Mouse (Mus musculus): ENCODE measurements around the gene Ablim1. TPM values are rescaled to one million over a fixed set of nuclear protein-coding genes. Genes with fewer than 3 reads are reported as not detected.

Gene Ablim1
- total and polyA plus RNA-seq, 2 experiments from 2014 or later = 47.8 to 76.9 TPM

- DNase-seq (no peak), ATAC-seq (no peak)
- Histone ChIP-seq H3K27me3 (ENCODE audit: insufficient read depth, low read length) (no peaks in the 10 kb centered on the region), H3K4me2 (ENCODE audit: low read depth) (no peak overlapping the region), H3K36me3 (ENCODE audit: insufficient read depth) (no peaks in the 10 kb centered on the region), H3K27ac (ENCODE audit: low read depth, low read length) (no peak overlapping the region), H3K4me3 (ENCODE audit: low read depth, low read length) (no peak overlapping the region), H3K9me3 (ENCODE audit: low read length) (no peaks in the 10 kb centered on the region), H3K4me1 (ENCODE audit: insufficient read depth) (no peaks in the 10 kb centered on the region), H3K9ac (no peak overlapping the region)
- 66% methylated on average over 9 of the region's 9 CpGs for WGBS
- TF ChIP-seq CTCF (IDR thresholded peaks at IDR 0.05; ENCODE audit: low read depth) = no peak
These were observed 19.2 kb downstream of the Ablim1 start for GRCm38 (mm10) chr19:57295521-57295920.

GRCm38 (mm10) chr19:57294356-57294755, 20.4 kb downstream of the Ablim1 start:
- Histone ChIP-seq H3K4me1 (ENCODE audit: insufficient read depth) (no peaks in the 10 kb centered on the region), H3K4me2 (ENCODE audit: low read depth) (no peak overlapping the region), H3K36me3 (ENCODE audit: insufficient read depth) (no peaks in the 10 kb centered on the region), H3K4me3 (ENCODE audit: low read depth, low read length) (no peak overlapping the region), H3K27ac (ENCODE audit: low read depth, low read length) (no peak overlapping the region), H3K9me3 (ENCODE audit: low read length) (no peaks in the 10 kb centered on the region), H3K9ac (no peak overlapping the region), H3K27me3 (ENCODE audit: insufficient read depth, low read length) (no peaks in the 10 kb centered on the region)
- 79% methylated on average over 4 of the region's 4 CpGs for WGBS
- TF ChIP-seq CTCF (IDR thresholded peaks at IDR 0.05; ENCODE audit: low read depth) = no peak
- ATAC-seq (no peak), DNase-seq (no peak)

GRCm38 (mm10) chr19:57293737-57294136, 21.0 kb downstream of the Ablim1 start:
- no peaks in the 10 kb centered on the region for H3K4me1 ChIP-seq (ENCODE audit: insufficient read depth)
- TF ChIP-seq CTCF (IDR thresholded peaks at IDR 0.05; ENCODE audit: low read depth) = no peak
- no peaks in the 10 kb centered on the region for H3K9me3 ChIP-seq (ENCODE audit: low read length)
- no peak for ATAC-seq
- no peak for DNase-seq
- H3K4me3 ChIP-seq (ENCODE audit: low read depth, low read length) = no peak overlapping the region
- WGBS = 40% methylated on average over 7 of the region's 7 CpGs
- H3K4me2 ChIP-seq (ENCODE audit: low read depth) = no peak overlapping the region
- H3K27me3 ChIP-seq (ENCODE audit: insufficient read depth, low read length) = no peaks in the 10 kb centered on the region
- H3K36me3 ChIP-seq (ENCODE audit: insufficient read depth) = no peaks in the 10 kb centered on the region
- H3K27ac ChIP-seq (ENCODE audit: low read depth, low read length) = no peak overlapping the region
- H3K9ac ChIP-seq = no peak overlapping the region

DNA sequence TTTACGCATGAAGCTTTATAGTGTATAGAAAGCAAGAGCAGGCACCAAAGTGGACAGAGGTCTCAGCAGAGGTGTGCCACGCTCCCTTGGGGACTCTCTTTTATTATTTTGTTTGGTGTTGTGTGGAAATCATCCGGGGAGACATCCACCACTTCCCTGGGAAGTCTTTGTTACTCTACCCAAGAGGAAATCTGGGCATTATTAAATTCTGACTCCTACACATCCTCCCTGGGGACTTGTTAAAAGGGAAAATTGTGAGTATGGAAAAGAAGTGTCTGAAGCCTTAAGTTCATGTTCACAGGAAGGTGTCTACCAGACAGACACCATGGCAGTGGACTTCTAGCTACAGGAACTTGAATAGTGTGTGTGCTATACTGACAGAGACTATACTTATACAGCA, 31.4 kb downstream of the Ablim1 start:
- WGBS = 50% methylated on average over 3 of the region's 3 CpGs
- ATAC-seq = no peak
- H3K27me3 ChIP-seq (ENCODE audit: insufficient read depth, low read length) = no peaks in the 10 kb centered on the region
- no peak for DNase-seq
- H3K36me3 ChIP-seq (ENCODE audit: insufficient read depth) = no peaks in the 10 kb centered on the region
- no peaks in the 10 kb centered on the region for H3K9me3 ChIP-seq (ENCODE audit: low read length)
- no peak overlapping the region for H3K9ac ChIP-seq
- H3K4me3 ChIP-seq (ENCODE audit: low read depth, low read length) = no peak overlapping the region
- TF ChIP-seq CTCF (IDR thresholded peaks at IDR 0.05; ENCODE audit: low read depth) = no peak
- no peaks in the 10 kb centered on the region for H3K4me1 ChIP-seq (ENCODE audit: insufficient read depth)
- H3K4me2 ChIP-seq (ENCODE audit: low read depth) = no peak overlapping the region
- no peak overlapping the region for H3K27ac ChIP-seq (ENCODE audit: low read depth, low read length)

GRCm38 (mm10) chr19:57282642-57283041, 32.1 kb downstream of the Ablim1 start:
- H3K27me3 ChIP-seq (ENCODE audit: insufficient read depth, low read length) = no peaks in the 10 kb centered on the region
- no peaks in the 10 kb centered on the region for H3K9me3 ChIP-seq (ENCODE audit: low read length)
- H3K36me3 ChIP-seq (ENCODE audit: insufficient read depth) = no peaks in the 10 kb centered on the region
- H3K27ac ChIP-seq (ENCODE audit: low read depth, low read length) = no peak overlapping the region
- no peak overlapping the region for H3K9ac ChIP-seq
- no peak for TF ChIP-seq CTCF (IDR thresholded peaks at IDR 0.05; ENCODE audit: low read depth)
- no peak overlapping the region for H3K4me2 ChIP-seq (ENCODE audit: low read depth)
- WGBS = 15% methylated on average over 5 of the region's 5 CpGs
- no peak for ATAC-seq
- peak; percentile 68 for DNase-seq
- no peaks in the 10 kb centered on the region for H3K4me1 ChIP-seq (ENCODE audit: insufficient read depth)
- H3K4me3 ChIP-seq (ENCODE audit: low read depth, low read length) = no peak overlapping the region

- Histone ChIP-seq H3K9ac (no peak overlapping the region), H3K27ac (ENCODE audit: low read depth, low read length) (no peak overlapping the region), H3K9me3 (ENCODE audit: low read length) (no peaks in the 10 kb centered on the region), H3K4me2 (ENCODE audit: low read depth) (no peak overlapping the region), H3K27me3 (ENCODE audit: insufficient read depth, low read length) (no peaks in the 10 kb centered on the region), H3K36me3 (ENCODE audit: insufficient read depth) (no peaks in the 10 kb centered on the region), H3K4me1 (ENCODE audit: insufficient read depth) (peaks cover 7% of the 10 kb centered on the region; the same call in 1 of the 2 replicates), H3K4me3 (ENCODE audit: low read depth, low read length) (no peak overlapping the region)
- DNase-seq (no peak), ATAC-seq (no peak)
- WGBS = 70% methylated on average over 4 of the region's 4 CpGs
- no peak for TF ChIP-seq CTCF (IDR thresholded peaks at IDR 0.05; ENCODE audit: low read depth)
These were observed 35.1 kb downstream of the Ablim1 start for GRCm38 (mm10) chr19:57279666-57280065.

GRCm38 (mm10) chr19:57278263-57278662, 36.5 kb downstream of the Ablim1 start:
- H3K4me1 ChIP-seq (ENCODE audit: insufficient read depth) = peaks cover 10% of the 10 kb centered on the region
- no peaks in the 10 kb centered on the region for H3K9me3 ChIP-seq (ENCODE audit: low read length)
- H3K4me2 ChIP-seq (ENCODE audit: low read depth) = no peak overlapping the region
- no peaks in the 10 kb centered on the region for H3K36me3 ChIP-seq (ENCODE audit: insufficient read depth)
- no peak overlapping the region for H3K27ac ChIP-seq (ENCODE audit: low read depth, low read length)
- no peak overlapping the region for H3K4me3 ChIP-seq (ENCODE audit: low read depth, low read length)
- TF ChIP-seq CTCF (IDR thresholded peaks at IDR 0.05; ENCODE audit: low read depth) = no peak
- 47% methylated on average over 8 of the region's 8 CpGs for WGBS
- H3K9ac ChIP-seq = no peak overlapping the region
- no peak for ATAC-seq
- no peaks in the 10 kb centered on the region for H3K27me3 ChIP-seq (ENCODE audit: insufficient read depth, low read length)
- no peak for DNase-seq

- DNase-seq (no peak), ATAC-seq (no peak)
- no peak overlapping the region for H3K4me2 ChIP-seq (ENCODE audit: low read depth)
- WGBS = 79% methylated on average over 6 of the region's 6 CpGs
- no peaks in the 10 kb centered on the region for H3K27me3 ChIP-seq (ENCODE audit: insufficient read depth, low read length)
- H3K36me3 ChIP-seq (ENCODE audit: insufficient read depth) = no peaks in the 10 kb centered on the region
- no peak overlapping the region for H3K9ac ChIP-seq
- no peak overlapping the region for H3K27ac ChIP-seq (ENCODE audit: low read depth, low read length)
- H3K4me1 ChIP-seq (ENCODE audit: insufficient read depth) = peaks cover 10% of the 10 kb centered on the region
- H3K4me3 ChIP-seq (ENCODE audit: low read depth, low read length) = no peak overlapping the region
- TF ChIP-seq CTCF (IDR thresholded peaks at IDR 0.05; ENCODE audit: low read depth) = no peak
- H3K9me3 ChIP-seq (ENCODE audit: low read length) = no peaks in the 10 kb centered on the region
These were observed 37.7 kb downstream of the Ablim1 start for GRCm38 (mm10) chr19:57277010-57277409.

Data from forebrain, postnatal 0 days (tissue).